Mouse (Mus musculus) forebrain, embryonic 15.5 days (tissue): Measurements from ENCODE around the gene Golga7b. TPM values are rescaled to one million over a fixed set of nuclear protein-coding genes. Genes with fewer than 3 reads are reported as not detected.

Experiments
- ATAC-seq: fragments of 200-750 bp; cut with Nextera tagmentation; replicated peaks from 2 replicates; pipeline ENCODE4 v1.8.0; 2017; ENCODE audit warnings: mild to moderate bottlenecking, moderate TSS enrichment, moderate library complexity
- H3K27ac ChIP-seq: fragments of 300-500 bp; sonication (generic); replicated peaks from 2 replicates; pipeline ENCODE4 v1.5.1; 2015; ENCODE audit warnings: mild to moderate bottlenecking, inconsistent platforms
- H3K27me3 ChIP-seq: fragments of 300-500 bp; sonication (generic); 2 replicates; pipeline ENCODE4 v1.6.1; 2015; ENCODE audit warnings: inconsistent platforms
- H3K36me3 ChIP-seq: fragments of 300-500 bp; sonication (generic); 2 replicates; pipeline ENCODE4 v1.6.1; 2015; ENCODE audit warnings: mild to moderate bottlenecking, inconsistent platforms
- H3K4me1 ChIP-seq: fragments of 300-500 bp; sonication (generic); 2 replicates; pipeline ENCODE4 v1.6.1; 2015; ENCODE audit warnings: inconsistent platforms
- H3K4me2 ChIP-seq: fragments of 300-500 bp; sonication (generic); replicated peaks from 2 replicates; pipeline ENCODE4 v1.6.1; 2015; ENCODE audit warnings: mild to moderate bottlenecking, inconsistent platforms
- H3K4me3 ChIP-seq: fragments of 300-500 bp; sonication (generic); 2 replicates; pipeline ENCODE4 v1.5.1; 2015; ENCODE audit warnings: mild to moderate bottlenecking, inconsistent platforms
- H3K9ac ChIP-seq: fragments of 300-500 bp; sonication (generic); replicated peaks from 2 replicates; pipeline ENCODE4 v1.6.1; 2015; ENCODE audit warnings: mild to moderate bottlenecking, inconsistent platforms
- H3K9me3 ChIP-seq: fragments of 300-500 bp; sonication (generic); 2 replicates; pipeline ENCODE4 v1.6.1; 2016; ENCODE audit warnings: inconsistent platforms
- WGBS: fragments of 180-500 bp; shearing (Covaris S2); methylation state at CpG from one replicate; pipeline ENCODE4 v1.1.7; 2015; ENCODE audit warnings: mixed read lengths; 5-methylcytosine and 5-hydroxymethylcytosine counted together
- polyA plus RNA-seq: library from polyadenylated mRNA; unstranded; fragments of >200 nt; fragmentation: Nextera tagmentation; extraction: Ambion mirVana; gene quantifications from 2 replicates; pipeline ENCODE4 v1.2.1, GENCODE M21; 2015

The Golga7b gene
- polyA plus RNA-seq, 1 experiment from 2014 or later = 31.5 TPM

DNA sequence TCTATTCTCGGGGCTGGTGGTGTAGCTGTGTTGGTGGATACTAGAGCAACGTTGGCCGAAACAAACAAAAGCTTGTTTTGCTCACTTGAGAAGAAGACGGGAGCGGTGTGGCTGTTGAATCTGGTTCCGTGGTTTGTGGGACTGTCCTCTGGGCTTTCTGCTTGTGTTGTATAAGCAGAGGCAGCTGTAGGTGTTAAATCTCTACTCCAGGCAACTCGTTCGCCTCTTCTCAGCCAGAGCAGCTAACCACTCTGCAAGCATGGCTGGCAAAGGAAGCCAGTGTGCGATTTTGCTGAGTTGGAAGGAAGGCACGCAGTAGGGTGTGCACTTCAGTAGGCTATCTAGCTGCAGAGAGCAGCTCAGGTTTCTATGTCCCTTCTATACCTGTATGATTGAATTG lies 20.9 kb upstream of the Golga7b start:
- Histone ChIP-seq H3K27me3 (no peaks in the 10 kb centered on the region), H3K4me2 (no peak overlapping the region), H3K36me3 (no peaks in the 10 kb centered on the region), H3K9ac (no peak overlapping the region), H3K4me1 (peaks cover 18% of the 10 kb centered on the region), H3K9me3 (no peaks in the 10 kb centered on the region), H3K4me3 (no peak overlapping the region), H3K27ac (peak overlapping the region; percentile 41)
- ATAC-seq = no peak
- WGBS = 82% methylated on average over 10 of the region's 10 CpGs

DNA sequence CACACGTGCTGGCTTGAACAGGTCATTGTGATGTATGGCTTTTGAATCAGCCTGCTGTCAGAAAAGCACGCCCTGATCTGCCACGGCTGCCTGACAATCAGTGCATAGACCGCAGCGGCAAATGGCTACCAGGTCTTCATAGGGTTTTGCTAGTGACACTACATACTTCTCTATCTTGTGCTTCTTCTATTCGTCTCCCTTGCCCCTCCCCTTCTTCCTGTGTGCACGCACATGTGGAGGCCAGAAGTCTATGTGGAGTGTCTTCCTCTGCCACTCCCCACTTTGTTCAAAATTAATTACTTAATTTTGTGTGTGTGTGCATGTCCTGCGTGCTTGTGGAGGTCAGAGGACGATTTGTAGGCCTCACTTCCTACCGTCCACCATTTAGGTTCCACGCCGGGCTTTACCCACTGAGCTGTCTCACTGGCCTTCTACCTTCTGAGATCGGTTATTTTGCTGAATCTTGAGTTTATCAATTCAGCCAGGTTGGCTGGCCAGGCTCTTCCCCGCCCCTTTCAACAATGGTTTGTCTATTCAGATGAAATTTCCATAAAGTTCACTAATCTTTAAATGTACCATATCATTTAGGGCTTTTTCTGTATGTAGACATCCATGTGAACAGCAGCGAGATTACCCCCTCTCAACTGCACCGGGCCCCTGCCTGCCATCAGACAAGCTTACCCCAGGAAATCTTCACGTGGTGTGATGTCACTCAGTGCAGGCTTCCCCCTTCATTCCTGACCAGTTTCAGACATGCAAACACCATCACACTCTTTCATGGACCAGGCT lies 17.7 kb upstream of the Golga7b start:
- H3K4me1 ChIP-seq = peaks cover 18% of the 10 kb centered on the region
- H3K9ac ChIP-seq = no peak overlapping the region
- no peaks in the 10 kb centered on the region for H3K27me3 ChIP-seq
- H3K27ac ChIP-seq = no peak overlapping the region
- no peak for ATAC-seq
- H3K4me2 ChIP-seq = no peak overlapping the region
- WGBS = 75% methylated on average over 17 of the region's 17 CpGs
- no peak overlapping the region for H3K4me3 ChIP-seq
- no peaks in the 10 kb centered on the region for H3K9me3 ChIP-seq
- H3K36me3 ChIP-seq = no peaks in the 10 kb centered on the region

DNA sequence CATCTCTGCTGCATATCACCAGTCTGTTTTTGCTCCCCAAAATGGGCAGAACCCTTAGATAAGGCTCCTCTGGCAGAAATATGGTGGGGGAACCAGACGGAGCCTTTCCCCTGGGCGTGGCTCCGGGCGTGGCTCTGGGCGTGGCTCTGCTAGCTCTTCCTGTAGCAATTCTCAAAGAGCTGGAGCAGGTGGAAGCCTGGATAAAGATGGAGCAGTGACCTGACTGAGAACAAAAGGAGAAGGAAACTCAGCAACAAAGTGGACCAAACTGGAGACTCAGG lies 17.1 kb upstream of the Golga7b start:
- peaks cover 18% of the 10 kb centered on the region for H3K4me1 ChIP-seq
- no peak overlapping the region for H3K4me2 ChIP-seq
- H3K4me3 ChIP-seq = no peak overlapping the region
- H3K9me3 ChIP-seq = no peaks in the 10 kb centered on the region
- H3K9ac ChIP-seq = no peak overlapping the region
- WGBS = 81% methylated on average over 5 of the region's 5 CpGs
- no peaks in the 10 kb centered on the region for H3K27me3 ChIP-seq
- H3K36me3 ChIP-seq = no peaks in the 10 kb centered on the region
- no peak overlapping the region for H3K27ac ChIP-seq
- no peak for ATAC-seq

DNA sequence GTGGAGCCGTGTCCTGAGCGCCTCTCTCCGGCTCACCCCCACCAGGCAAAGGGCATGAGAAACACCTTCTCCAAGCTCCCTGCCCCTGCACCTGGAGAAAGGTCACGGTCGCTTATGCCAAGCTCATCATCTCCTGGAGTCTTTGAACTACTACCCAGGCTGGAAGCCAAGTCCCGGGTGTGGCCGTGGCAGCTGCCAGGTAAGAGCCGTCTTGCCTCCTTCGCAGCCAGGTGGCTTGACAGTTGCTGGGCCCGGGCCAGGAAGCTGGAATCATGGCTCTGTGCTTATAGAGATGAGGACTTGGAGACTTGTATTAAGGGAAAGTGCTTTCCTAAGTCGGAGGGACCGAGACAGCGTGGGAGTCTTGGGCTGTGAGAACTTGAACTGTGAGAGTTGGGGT lies 16.4 kb upstream of the Golga7b start:
- no peaks in the 10 kb centered on the region for H3K9me3 ChIP-seq
- no peak overlapping the region for H3K4me2 ChIP-seq
- peaks cover 18% of the 10 kb centered on the region for H3K4me1 ChIP-seq
- H3K9ac ChIP-seq = no peak overlapping the region
- no peaks in the 10 kb centered on the region for H3K36me3 ChIP-seq
- H3K4me3 ChIP-seq = no peak overlapping the region
- H3K27me3 ChIP-seq = no peaks in the 10 kb centered on the region
- ATAC-seq = no peak
- no peak overlapping the region for H3K27ac ChIP-seq
- WGBS = 87% methylated on average over 13 of the region's 13 CpGs

DNA sequence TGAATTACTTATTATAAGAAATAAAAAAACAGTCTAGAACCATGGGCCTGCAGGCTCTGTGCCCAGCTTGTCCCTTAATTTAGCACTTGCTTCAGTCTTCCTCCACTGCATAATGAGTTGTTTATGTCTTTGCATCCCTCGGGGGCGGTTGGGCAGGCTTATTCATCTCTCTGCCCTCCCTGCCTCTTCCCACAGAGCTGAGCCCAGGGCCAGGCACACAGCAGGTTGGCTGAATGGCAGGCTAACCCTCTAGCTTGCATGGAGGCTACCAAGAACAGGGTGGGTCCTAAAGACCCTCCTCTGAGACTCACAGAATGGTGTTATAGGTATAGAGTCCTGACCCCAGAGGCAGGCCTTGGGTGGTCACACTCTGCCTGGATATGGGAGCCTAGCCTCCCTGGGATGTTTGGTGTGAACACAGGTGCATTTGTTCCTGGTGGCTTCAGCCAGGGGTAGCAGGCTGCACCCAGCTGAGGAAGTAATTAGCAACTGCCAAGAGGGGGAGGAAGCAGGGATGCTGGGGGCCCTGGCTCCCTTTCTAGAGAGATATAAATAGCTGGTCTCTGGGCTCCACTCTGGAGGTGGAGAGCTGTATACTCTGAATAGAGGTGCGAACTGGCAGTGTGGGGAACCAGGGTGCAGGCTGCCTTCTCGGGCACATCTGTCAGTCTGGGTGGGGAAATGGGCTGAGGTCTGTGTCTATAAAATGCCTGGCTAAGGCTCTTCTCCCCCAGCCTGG lies 9.6 kb upstream of the Golga7b start:
- WGBS = 11% methylated on average over 4 of the region's 4 CpGs
- H3K4me1 ChIP-seq = peaks cover 10% of the 10 kb centered on the region
- H3K27me3 ChIP-seq = no peaks in the 10 kb centered on the region
- no peaks in the 10 kb centered on the region for H3K9me3 ChIP-seq
- H3K4me3 ChIP-seq = no peak overlapping the region
- ATAC-seq = peak; percentile 66; the same call in 1 of the 2 replicates
- no peak overlapping the region for H3K9ac ChIP-seq
- H3K36me3 ChIP-seq = no peaks in the 10 kb centered on the region
- peak overlapping the region; percentile 46; the same call in 1 of the 2 replicates for H3K27ac ChIP-seq
- no peak overlapping the region for H3K4me2 ChIP-seq

DNA sequence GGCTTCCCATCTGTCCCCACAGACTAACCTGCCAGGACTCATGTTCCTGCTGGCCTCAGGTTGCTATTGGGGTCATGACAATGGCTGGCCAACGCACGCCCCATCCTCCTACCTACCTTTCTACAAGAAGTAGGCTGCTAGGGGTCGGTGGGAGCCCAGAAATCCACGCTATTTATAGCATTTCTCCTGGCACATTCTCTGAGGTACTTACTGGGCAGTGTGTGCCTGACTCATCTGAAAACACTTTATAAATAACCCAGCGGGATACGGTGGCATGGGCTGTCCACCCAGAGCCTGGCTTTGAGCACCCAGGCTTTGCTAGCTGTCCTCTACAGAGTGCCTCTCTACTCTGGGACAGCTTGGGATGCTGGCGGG lies 9.0 kb upstream of the Golga7b start:
- Histone ChIP-seq H3K4me3 (no peak overlapping the region), H3K27ac (0 out of 2 replicates have a peak overlapping the region, but pooled peaks have one; percentile 46), H3K4me2 (no peak overlapping the region), H3K27me3 (no peaks in the 10 kb centered on the region), H3K36me3 (no peaks in the 10 kb centered on the region), H3K4me1 (peaks cover 10% of the 10 kb centered on the region), H3K9ac (no peak overlapping the region), H3K9me3 (no peaks in the 10 kb centered on the region)
- WGBS = 65% methylated on average over 7 of the region's 7 CpGs
- no peak for ATAC-seq

DNA sequence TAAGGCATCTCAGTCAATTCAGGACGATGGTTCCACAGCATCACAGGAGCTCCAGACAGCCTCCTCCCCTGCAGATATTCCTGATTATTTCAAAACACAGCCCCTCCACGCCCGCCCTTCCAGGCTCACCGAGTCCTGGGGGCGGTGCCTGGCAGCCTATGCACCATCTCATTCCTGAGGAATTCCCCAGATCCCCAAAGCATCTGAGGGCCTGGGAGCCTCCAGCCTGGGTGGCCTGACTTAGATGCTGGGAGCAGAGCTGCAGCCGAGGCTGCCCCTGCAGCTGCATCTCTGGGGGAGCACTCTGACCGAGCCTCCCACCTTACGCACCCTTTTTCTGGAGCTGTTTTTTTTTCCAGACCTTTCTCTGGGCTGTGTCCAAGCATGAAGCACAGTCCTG lies 6.5 kb upstream of the Golga7b start:
- no peaks in the 10 kb centered on the region for H3K9me3 ChIP-seq
- H3K4me3 ChIP-seq = no peak overlapping the region
- H3K4me1 ChIP-seq = peaks cover 10% of the 10 kb centered on the region
- no peaks in the 10 kb centered on the region for H3K27me3 ChIP-seq
- 50% methylated on average over 8 of the region's 8 CpGs for WGBS
- no peak overlapping the region for H3K9ac ChIP-seq
- H3K36me3 ChIP-seq = no peaks in the 10 kb centered on the region
- no peak overlapping the region for H3K4me2 ChIP-seq
- no peak overlapping the region for H3K27ac ChIP-seq
- ATAC-seq = no peak

DNA sequence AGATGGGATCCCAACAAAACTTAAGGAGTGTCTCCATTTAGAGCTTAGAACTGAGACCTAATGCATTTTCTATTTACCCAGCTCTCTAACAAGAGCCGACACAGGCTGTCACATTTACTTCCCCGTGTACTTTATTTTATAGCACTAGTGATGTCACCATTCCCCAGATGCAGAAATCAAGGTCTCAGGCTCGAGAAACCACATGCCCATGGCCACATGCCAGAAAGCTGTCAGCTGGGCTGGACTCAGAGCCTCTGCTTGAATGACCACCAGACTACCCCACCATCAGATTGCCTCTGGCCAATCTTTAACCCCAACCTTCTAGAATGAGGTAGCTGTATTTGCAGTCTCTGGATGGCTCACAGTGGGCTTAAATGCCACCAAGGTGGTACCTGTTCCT lies 4.0 kb upstream of the Golga7b start:
- Histone ChIP-seq H3K4me1 (peaks cover under 1% of the 10 kb centered on the region; the same call in 1 of the 2 replicates), H3K36me3 (no peaks in the 10 kb centered on the region)
- no peak for ATAC-seq

DNA sequence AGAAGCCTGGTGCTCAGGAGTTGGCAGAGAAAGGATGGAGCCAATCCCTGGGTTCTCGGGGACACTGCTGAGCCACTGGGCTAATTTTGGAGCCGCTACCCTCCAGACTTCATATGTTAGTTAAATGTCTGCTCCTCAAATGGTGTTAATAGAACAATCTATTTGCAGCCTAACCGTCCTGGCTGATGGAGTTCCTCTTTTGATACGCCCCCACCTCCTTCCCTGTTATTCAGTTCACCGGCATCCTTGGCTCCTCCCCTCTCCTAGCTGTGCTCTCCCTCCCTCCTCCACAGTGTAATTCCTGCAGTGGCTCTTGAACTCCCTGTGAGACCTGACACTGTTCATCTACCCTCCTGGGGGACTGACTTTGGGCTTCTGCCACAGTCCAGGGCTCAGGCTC lies 748 bp upstream of the Golga7b start:
- H3K27me3 ChIP-seq = no peaks in the 10 kb centered on the region

More for the DNA sequence above, 4.0 kb upstream of the Golga7b start:
- 56% methylated on average over 3 of the region's 3 CpGs for WGBS
- no peaks in the 10 kb centered on the region for H3K9me3 ChIP-seq
- no peak overlapping the region for H3K4me3 ChIP-seq
- H3K4me2 ChIP-seq = no peak overlapping the region
- H3K9ac ChIP-seq = no peak overlapping the region
- H3K27ac ChIP-seq = no peak overlapping the region
- H3K27me3 ChIP-seq = no peaks in the 10 kb centered on the region

DNA sequence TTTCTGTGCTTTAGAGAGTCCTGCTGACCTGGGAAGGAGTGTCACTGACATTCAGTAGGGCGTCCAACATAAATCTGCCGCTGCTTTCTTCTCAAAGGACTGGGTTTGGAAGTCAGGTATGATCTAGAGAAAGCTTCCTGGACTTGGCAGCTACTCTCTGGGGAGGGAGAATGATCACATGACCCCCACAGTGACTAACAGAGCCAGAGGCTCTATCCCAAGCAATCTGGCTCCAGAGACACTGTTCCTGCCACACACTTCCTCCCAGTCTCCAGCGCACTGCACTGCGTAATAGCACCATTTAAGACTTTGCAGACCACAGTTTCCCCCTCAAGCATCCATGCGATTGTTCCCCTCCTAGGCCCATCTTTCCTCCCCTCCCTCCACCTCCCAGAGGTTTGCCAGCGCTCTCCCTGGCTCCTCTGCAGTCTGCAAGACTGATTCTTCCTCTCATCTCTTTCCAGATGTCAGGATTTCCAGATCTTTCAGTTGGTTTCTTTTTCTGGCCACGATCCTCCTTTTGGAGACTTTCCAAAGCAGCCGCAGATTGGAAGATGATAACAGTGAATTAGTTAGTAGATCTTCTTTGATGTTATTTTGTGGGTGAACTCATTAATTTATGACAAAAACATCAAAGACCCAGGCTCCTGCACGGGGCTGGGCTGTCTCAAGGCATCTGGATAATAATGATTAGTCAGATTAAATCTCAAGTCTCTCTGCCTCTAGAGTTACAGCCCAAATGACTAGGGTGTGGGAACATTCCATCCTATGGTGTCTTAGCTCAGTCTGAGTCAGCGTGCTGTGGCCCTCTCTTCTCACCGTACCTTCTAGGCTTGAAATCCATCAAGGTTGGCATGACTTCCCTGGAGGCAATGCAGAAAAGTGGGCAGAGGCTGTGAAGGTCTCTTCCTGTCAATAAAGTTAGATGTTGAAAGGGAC lies 2.9 kb downstream of the Golga7b start:
- H3K4me2 ChIP-seq = no peak overlapping the region
- H3K4me3 ChIP-seq = no peak overlapping the region
- H3K27me3 ChIP-seq = peaks cover 15% of the 10 kb centered on the region
- ATAC-seq = no peak
- no peaks in the 10 kb centered on the region for H3K36me3 ChIP-seq
- H3K4me1 ChIP-seq = peaks cover 6% of the 10 kb centered on the region
- no peak overlapping the region for H3K27ac ChIP-seq
- H3K9ac ChIP-seq = no peak overlapping the region
- H3K9me3 ChIP-seq = no peaks in the 10 kb centered on the region
- WGBS = 62% methylated on average over 11 of the region's 11 CpGs

More for the DNA sequence above, 748 bp upstream of the Golga7b start:
- Histone ChIP-seq H3K4me1 (no peaks in the 10 kb centered on the region), H3K9me3 (no peaks in the 10 kb centered on the region), H3K27ac (no peak overlapping the region), H3K9ac (no peak overlapping the region), H3K36me3 (no peaks in the 10 kb centered on the region), H3K4me2 (no peak overlapping the region), H3K4me3 (no peak overlapping the region)
- 42% methylated on average over 5 of the region's 5 CpGs for WGBS
- no peak for ATAC-seq

DNA sequence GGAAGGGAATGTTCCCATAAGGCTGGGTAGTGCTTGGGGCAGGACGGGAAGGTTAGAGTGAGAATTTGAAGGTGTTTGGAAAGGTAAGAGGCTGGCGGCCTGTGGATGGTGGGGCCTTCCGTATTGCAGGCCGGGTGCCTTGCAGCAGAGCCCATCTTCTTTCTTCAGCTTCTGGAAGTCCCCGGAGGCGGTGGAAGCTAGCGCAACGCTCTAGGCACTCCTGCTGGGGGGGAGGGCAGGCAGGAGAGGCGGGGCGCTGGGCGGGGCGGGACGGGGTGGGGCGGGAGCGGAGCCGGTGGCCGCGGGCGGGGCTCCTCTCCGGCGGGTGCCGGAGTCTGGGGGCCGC lies 8.0 kb downstream of the Golga7b start:
- peak; percentile 76 for ATAC-seq
- Histone ChIP-seq H3K9ac (peak overlapping the region; percentile 66), H3K4me1 (peaks cover 33% of the 10 kb centered on the region), H3K27ac (peak overlapping the region; percentile 39), H3K36me3 (no peaks in the 10 kb centered on the region), H3K4me3 (peak overlapping the region; percentile 61), H3K27me3 (peaks cover 15% of the 10 kb centered on the region), H3K4me2 (peak overlapping the region; percentile 73), H3K9me3 (no peaks in the 10 kb centered on the region)
- WGBS = 2% methylated on average over 22 of the region's 23 CpGs
